Mouse (Mus musculus): Measurements from ENCODE around the gene Srp14.

Gene Srp14

DNA sequence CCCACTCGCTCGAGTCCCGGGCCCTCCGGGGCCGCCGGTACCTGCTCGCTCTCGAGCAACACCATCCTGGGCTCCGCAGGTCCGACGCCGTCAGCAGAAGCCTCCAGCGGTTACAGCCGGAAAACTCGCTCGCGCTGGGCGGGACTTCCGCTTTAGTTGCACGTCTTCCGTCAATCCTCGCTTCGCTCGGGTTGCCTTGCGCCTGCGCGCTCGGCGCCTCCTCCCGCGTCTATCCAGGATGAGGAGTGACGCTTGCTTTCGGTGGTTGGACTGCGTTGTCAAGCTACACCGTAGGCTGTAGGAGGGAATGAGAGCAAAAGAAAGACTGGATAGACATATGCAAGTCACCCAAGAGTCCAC, at the start of gene Srp14:
Gene Srp14 (minus strand): TSS at position 162 of the 360 bp plus-strand sequence.
- in situ Hi-C loops (cut with MboI; ENCODE audit: unreplicated experiment in 2 of 2): loop anchor here in 1 of 2 experiments (25.0 kb wide), 1 partner anchor 408 kb away; no protein-coding TSS in a partner anchor

DNA sequence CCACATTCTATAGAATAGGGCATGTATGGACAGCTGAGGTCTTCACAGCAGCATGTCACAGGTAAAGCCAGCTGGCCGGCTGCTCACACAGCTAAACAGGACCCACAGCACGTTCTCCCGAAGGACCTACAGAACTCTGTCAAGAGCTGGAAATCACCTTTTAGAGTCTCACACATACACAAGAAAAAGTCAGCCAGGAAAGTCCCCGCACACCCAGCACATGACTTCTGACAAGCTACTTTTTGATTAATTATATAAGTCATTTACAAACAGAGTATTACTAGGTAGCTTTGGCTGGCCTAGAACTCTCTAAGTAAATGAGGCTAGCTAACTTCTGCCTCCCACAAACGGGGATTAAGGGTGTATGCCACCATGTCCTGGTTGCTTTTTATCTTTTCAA, 47.0 kb upstream of the Srp14 start:
- in situ Hi-C loops (cut with MboI; ENCODE audit: unreplicated experiment in 2 of 2): no loop called here

DNA sequence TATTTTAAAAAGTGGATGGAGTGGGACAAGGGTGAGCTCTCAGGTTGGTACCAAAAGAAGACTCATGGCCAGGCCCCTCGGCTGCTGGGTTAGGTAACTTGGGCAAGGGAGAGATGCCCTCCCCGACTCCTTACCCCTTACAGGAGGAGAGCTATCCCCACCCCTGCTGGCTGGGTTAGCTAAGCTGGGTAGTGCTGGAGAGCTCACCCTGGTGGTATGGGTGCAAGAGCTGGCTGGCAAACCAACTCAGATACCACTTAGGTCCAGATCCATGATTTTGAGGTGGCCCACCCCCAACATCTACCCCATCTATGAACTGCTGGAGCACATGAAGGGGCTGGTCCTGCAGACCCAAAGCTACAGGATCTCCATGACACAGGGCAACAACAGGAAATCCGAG, 45.3 kb upstream of the Srp14 start:
- in situ Hi-C loops (cut with MboI; ENCODE audit: unreplicated experiment in 2 of 2): no loop called here

DNA sequence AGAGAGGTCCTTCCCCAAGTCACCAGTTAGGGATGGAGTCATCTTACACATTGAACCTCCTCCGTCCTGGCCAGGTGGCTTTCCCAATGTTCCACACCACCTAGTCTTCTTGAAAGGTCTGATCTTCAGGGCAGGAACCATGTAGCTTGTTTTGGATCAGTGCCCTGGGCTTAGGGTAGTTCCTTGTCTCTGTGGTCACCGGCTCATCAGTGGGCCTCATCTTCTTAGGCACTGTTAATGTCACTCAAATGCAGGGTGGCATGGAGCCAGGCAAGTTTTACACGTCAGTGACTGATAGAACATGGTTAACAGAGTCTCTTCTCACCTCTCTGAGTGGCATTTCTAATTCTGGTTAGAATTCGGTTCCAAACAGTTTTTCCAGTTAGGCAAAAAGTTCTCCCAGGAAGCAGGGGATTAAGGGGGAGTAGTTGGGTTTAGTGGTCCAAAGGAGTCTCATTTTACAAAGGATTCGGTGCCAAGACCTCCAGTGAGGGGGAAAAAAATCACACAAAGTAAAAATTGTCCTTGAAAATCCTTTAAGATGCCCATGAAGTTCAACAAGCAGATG, 43.7 kb upstream of the Srp14 start:
- in situ Hi-C loops (cut with MboI; ENCODE audit: unreplicated experiment in 2 of 2): no loop called here

DNA sequence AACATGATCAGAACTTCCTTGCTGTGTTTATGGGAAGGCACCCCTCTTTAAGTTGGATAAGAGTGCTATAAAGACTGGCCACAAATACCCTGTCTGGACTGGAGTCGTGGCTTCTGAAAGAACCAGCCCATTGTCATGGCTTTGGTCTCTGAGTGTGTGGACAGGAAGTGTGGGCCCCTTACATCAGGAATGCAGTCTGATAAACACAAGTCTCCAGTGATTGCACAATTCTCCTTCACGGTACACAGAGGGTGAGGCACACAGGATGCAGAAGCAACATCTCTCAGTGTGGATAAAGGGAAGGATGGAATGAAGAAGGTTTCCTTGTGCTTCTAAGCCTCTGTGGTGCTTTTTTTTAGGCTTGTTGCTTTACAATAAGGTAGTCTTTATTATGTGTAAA, 42.8 kb upstream of the Srp14 start:
- in situ Hi-C loops (cut with MboI; ENCODE audit: unreplicated experiment in 2 of 2): no loop called here

DNA sequence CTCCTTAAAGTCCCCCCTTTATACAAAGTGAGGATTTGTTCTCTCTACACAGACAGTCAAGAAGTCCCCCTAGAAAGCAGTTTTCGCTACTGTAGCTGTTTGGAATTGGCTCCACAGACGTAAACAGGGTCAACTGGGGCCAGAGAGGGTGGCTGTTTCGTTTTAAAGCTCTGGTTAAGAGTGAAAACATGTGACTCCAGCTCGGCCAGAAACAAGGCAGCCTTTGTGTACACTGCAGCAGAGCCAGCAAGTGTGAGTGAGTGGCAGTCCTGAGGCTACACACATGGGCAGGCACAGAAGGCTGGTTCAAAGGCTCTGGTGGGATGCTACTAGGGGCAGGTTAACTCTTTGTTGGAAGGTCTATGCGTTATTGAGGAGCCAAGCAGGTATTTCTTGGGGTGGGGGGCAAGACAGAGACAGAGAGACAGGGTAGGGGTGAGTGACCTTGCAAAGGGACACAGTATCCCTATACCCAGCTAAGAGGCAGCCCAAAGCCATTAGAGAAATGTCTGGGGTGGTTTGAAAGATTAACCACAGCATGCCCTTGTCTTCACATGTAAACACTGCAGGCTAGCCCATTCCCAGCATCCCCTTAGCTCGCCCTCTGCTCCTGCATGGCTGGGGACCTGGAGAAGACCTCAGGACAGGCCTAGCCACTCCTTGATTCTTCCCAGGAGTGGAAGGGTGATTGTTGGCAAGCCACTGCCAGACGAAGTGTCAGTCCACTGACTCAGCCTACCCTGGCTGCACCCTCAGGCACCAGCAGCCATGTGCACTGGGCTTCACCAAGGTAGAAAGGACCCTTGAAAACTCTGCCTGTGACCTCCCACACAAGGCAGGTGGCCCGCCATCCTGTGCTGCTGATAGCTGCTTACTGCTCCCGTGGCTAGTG, 40.8 kb upstream of the Srp14 start:
- in situ Hi-C loops (cut with MboI; ENCODE audit: unreplicated experiment in 2 of 2): no loop called here

DNA sequence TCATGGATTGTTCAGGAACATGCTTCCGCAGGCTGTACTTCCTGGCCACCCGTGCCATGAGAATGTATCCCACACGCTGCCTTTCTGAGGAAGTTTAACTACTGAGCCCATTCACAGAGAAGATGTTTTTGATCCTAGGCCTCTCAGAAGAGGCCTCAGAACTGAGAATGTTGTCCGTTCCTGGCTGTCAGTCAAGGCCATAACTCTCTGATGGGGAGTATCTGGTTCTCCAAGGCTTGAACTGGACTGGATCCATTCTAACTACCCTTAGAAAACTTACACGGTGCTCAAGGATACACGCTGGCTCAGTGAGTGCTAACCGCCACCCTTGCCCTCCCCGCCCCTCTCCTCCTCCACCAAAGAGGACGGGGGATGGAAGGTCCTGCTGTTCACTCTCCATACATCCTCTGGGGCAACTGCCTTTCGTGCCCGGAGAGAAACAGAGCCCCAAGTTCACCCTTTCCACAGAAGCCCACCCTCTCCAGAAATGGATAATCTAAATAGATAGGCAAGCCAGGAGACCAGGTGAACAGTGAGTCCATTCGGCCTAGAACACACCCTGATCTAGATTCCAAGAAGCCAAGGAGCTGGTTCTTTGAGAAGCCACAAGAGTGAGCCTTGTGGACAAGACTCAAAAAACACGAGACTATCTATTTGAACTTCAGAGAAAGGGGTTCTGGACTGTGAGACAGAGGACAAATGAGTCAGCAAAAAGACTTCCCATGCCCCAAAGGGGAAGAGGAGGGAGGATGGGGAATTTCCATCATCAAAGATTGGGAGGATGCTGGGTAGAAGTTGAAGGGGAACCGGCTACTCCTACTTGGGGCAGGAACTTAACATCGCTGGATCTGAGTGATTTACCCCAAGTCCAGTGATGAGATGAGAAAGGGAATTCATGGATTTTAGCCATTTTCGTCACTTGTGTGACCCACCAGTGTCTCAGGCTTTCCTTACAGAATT, 33.2 kb upstream of the Srp14 start:
- in situ Hi-C loops (cut with MboI; ENCODE audit: unreplicated experiment in 2 of 2): no loop called here

DNA sequence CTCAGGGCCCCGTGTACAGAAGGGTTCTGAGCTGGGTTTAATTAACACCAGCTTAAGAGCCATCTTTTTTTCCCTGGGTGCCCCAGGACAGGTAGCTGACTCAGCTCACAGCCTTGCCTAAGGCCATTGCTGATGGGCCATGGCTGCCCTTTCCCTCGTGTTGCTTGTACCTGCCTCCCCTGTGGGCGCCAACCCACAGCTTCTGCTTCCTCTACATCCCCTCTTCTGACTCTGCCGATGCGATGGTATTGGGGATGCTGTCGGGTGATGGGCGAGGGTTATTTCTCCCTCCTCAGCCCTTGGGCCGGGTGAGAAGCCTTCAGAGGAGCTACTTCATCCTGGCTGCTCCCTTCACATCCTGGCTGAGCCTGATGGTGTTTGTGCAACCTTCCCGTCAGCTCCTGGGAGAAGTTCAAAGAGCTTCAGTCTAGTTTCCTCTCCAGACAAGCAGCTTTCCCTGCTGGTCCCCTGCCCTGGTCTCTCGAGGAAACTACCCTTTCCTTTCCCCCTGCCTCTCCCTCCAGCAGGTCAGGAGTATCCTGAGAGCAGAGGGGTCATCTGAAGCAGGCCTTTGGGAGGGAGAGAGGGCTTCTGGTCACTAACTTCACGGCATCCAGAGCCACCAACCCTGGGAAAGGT, 32.4 kb upstream of the Srp14 start:
- in situ Hi-C loops (cut with MboI; ENCODE audit: unreplicated experiment in 2 of 2): no loop called here

DNA sequence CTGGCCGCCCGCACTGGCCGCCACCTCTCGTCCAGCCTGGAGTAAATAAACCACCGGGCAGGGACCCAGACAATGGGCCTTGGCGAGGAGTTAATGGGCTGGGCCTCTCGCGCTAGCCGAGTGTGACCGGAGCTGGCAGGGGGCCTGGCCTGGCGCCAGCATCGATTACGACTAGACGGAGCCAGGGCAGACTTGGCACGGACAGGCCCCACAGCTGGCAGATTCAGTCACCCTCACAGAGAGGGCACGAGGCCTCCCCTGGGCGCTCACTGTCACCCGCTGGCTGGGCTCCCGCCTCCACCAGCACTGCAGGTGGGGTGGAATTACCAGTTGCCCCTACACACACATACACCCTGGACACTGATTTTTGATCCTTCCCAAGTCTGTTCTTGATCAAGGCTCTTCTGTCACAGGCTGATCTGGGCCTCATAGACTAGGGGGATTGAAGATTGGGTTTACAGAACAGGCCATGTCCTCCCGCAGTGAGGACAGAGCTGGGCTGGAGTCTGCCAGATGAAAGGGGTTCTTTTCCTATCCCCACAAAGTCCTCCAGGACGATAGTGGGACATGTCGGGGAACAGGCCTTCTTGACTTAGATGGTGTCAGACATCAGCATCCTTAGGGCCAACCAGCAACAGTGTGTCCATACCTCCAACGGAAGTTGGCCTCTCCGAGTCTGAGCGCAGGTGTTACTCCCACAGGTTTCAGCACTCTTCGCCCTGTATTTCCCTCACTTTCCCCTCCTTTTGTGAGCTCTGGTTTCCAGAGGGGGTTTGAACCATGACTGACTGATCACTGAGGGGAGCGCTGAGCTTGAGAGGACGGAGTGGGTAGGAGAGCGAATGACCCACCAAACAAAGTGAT, 31.2 kb upstream of the Srp14 start:
- in situ Hi-C loops (cut with MboI; ENCODE audit: unreplicated experiment in 2 of 2): no loop called here

DNA sequence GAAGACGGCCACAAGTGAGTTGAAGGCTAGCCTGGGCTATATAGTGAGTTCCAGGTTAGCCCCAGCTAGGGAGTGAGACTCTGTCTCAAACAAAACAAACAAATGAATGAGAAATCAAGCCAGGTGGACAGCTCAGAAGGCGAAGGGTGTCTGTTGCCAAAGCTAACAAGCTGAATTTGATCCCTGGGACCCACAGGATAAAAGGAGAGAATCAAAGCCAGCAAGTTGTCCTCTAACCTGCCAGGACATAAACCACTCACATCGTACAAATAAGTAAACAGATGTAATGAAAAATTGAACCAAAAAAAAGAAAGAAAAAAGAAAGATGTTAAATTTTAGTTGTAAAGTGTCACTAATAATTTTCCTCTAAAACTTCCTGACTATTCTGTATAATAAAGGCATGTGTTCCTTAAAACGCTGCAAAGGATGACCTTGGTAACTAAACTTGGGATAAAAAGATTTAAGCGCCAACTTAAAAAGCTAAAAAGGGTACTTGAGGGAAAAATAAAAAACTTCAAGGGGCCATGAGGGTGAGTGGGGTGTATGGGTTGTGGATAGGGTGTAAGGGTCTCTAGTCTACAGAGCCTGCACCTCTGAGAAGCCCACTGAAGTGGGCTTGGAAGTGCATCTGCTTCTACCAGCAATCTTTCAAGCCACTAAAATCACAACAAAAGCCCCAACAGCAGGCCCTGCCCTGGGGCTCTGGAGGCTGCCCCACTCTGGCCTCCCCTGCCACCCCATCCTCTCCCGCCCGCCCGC, 30.4 kb upstream of the Srp14 start:
- in situ Hi-C loops (cut with MboI; ENCODE audit: unreplicated experiment in 2 of 2): no loop called here

DNA sequence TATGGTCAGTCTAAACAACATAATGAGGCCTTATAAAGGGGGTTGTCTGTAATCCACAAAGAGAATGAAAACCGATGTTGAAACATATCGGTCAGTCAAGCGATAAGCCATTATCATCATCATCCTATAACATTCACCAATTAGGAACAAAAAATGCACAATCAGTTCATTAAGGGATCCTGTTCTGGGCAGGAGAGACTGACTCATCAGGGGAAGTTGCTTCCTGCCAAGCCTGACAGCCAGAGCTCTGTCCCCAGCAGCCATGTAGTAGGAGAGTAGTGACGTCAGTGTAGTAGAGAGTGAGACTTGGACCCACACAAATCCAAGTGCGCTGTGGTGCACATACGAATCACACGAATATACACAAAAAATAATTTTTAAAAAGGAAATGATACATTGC, 27.6 kb upstream of the Srp14 start:
- in situ Hi-C loops (cut with MboI; ENCODE audit: unreplicated experiment in 2 of 2): no loop called here

DNA sequence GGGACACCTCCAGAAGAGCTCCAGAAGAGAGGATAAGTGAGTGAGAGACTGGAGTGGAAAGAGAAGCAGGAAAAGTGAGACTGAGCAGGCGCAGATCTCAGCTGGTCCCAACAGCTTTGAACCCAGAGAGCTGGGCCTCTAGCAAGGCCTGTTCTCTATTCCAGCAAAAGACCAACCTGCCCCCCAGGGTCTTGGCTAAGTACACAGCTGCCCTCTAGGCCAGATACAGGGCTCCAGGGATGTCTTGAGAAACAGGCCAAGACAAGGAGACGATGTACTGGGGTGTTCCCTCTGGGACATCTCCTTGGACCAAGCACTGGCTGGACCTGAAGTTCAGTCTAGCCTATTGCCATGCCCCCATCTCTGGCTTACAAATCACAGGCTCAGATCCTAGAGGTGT, 20.7 kb upstream of the Srp14 start:
- in situ Hi-C loops (cut with MboI; ENCODE audit: unreplicated experiment in 2 of 2): no loop called here

DNA sequence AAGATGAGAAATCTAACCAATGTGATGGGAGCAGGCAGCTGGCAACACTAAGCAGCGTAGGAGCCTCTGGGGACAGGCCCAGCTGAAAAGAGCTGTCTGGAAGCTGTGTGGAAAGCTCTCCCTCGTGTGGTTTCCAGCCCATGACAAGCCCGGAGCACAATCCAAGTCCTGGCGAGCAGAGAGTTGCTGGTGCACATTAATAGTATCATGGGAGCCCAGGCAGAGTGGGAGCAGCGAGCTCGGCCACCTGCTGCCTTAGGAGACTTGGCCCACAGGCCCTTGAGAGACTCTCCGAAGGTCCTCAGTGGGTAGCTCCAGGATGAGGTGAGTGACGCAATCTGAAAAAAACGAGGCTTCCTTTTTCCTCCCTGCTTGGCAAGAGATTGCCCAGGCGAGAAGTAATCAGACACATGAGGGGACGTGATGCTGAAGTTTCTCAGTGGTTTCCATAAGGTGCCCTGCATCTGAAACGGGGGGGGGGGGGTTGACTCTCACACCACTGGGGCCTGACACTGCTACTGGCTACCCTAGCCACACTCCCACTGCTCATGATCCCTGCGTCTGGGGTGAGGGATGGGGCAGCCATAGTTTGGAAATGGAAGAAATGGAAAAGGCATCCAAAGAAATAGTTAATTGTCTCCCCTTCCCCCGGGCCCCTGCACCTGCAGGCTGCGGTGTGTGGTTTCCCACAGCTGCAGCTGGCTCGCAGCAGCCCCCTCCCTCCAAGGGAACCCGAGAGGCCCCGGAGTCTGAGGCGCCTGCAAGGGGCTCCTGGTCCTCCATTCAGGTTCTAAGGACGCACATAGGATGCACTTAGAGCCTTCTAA, 19.8 kb upstream of the Srp14 start:
- in situ Hi-C loops (cut with MboI; ENCODE audit: unreplicated experiment in 2 of 2): loop anchor here in 1 of 2 experiments (25.0 kb wide), 1 partner anchor 388 kb away; no protein-coding TSS in a partner anchor

DNA sequence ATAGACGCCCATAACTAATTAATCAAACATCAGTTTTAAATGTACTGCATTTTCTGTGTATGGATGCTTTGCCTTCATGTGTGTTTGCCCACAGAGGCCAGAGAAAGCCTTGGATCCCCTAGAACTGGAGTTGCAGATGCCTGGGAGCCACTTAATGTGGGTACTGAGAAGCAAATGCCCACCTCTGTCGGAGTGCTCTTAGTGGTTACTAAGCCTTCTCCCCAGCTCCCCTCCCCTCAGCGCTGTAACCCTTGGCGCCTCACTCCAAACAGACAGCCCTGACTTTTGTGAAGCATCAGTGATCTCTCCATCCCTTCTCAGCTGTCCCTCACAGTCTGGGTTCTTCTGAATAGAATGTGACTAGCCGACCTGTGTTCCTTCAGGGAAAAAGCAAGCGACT, 19.0 kb upstream of the Srp14 start:
- in situ Hi-C loops (cut with MboI; ENCODE audit: unreplicated experiment in 2 of 2): loop anchor here in 1 of 2 experiments (25.0 kb wide), 1 partner anchor 389 kb away; no protein-coding TSS in a partner anchor

DNA sequence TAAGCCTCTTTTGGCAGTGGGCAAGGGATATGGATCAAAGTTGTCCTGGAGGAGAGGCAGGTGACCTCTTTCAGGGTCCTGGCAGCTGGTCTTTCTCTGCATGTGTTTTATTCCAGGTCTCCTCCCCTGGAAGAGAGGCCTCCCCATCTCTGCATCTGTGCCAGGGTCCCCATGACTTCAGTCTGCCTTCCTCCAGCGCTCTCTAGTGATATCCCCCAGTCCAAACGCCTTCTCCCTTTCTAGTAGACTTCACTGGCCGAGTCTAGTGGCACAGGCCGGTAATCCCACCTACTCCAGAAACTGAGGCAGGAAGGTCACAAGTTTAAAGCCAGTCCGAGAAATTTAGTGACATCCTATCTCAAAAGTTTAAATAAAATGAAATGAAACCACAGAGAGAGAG, 18.4 kb upstream of the Srp14 start:
- in situ Hi-C loops (cut with MboI; ENCODE audit: unreplicated experiment in 2 of 2): loop anchor here in 1 of 2 experiments (25.0 kb wide), 1 partner anchor 389 kb away; no protein-coding TSS in a partner anchor

DNA sequence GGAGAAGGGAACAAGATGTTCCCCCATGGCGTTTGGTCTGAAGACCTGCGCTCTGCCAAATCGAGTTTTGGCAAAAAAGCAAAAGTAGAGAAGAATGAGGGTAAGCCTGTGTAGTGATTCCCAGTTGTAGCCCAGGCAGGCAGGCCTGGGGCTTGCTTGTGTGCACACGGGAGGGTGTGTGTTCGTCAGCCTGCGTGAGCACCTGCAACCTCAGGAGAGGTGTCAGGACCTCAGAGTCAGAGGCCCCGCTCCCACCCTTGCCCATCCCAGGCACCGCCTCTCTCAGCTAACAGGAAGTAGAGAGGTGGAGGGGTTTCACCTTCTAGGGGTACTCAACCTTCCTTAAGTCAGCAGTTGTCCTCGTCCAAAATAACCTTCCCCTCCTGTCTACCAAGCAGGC, 15.5 kb upstream of the Srp14 start:
- in situ Hi-C loops (cut with MboI; ENCODE audit: unreplicated experiment in 2 of 2): loop anchor here in 1 of 2 experiments (25.0 kb wide), 1 partner anchor 392 kb away; no protein-coding TSS in a partner anchor

DNA sequence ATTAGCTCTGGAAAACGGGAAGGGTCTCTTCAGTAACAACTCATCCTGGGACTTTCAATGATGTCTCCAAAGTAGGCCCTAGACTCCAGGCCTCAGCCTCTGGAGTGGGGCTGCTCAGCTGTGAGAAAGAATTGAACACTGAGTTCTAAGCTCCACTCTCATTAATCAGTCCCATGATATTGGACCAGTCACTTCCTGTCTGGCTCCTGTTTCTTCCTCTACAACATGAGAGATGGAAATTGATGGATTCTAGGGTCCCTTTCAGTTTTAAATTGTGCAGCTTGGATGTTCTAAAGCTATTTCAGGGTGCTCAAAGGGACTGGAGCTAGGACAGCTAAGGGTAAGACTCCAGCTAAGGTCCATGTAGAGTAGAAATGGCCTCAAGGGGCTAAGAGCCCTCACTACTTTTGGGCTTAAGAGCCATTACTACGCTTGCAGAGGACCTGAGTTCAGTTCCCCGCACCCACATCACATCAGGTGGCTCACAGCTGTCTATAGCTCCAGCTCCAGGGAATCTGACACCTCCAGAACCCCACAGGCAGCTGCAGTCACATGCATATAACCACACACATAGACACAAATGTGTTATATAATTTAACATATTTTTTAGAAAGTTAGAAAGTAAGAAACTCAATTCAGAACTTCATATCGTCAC, 12.4 kb upstream of the Srp14 start:
- in situ Hi-C loops (cut with MboI; ENCODE audit: unreplicated experiment in 2 of 2): loop anchor here in 1 of 2 experiments (25.0 kb wide), 1 partner anchor 395 kb away; no protein-coding TSS in a partner anchor

Measured in v-Abl transformed pro-B cells (cell line).